Mouse (Mus musculus): Measurements from ENCODE around the gene Strn.

Strn gene

GRCm38 (mm10) chr17:78737096-78737495, at the start of gene Strn:
TSS of gene Strn (minus strand) at chr17:78737196.
- no peak for DNase-seq

GRCm38 (mm10) chr17:78778765-78779164, 41.8 kb upstream of the Strn start:
- DNase-seq = no peak

GRCm38 (mm10) chr17:78772317-78772716, 35.3 kb upstream of the Strn start:
- no peak for DNase-seq

- no peak for DNase-seq
Observed at GRCm38 (mm10) chr17:78770932-78771331, 33.9 kb upstream of the Strn start.

- no peak for DNase-seq
Observed at GRCm38 (mm10) chr17:78769341-78769740, 32.3 kb upstream of the Strn start.

- no peak for DNase-seq
Observed at GRCm38 (mm10) chr17:78768937-78769336, 31.9 kb upstream of the Strn start.

GRCm38 (mm10) chr17:78767546-78767945, 30.6 kb upstream of the Strn start:
- no peak for DNase-seq

GRCm38 (mm10) chr17:78766084-78766483, 29.1 kb upstream of the Strn start:
- DNase-seq = no peak

GRCm38 (mm10) chr17:78763272-78763671, 26.3 kb upstream of the Strn start:
- DNase-seq = no peak

- DNase-seq = no peak
Observed at GRCm38 (mm10) chr17:78752938-78753655, 16.1 kb upstream of the Strn start.

GRCm38 (mm10) chr17:78752064-78752463, 15.1 kb upstream of the Strn start:
- DNase-seq = peak in 1 of 2 experiments; percentile 23

- DNase-seq = no peak
Observed at GRCm38 (mm10) chr17:78748440-78748839, 11.4 kb upstream of the Strn start.

- DNase-seq = no peak
Observed at GRCm38 (mm10) chr17:78738416-78738815, 1.4 kb upstream of the Strn start.

- DNase-seq = no peak
Observed at GRCm38 (mm10) chr17:78737771-78738170, 775 bp upstream of the Strn start.

- DNase-seq = peak; percentile 98 to 99
Observed at GRCm38 (mm10) chr17:78736473-78736988, 465 bp downstream of the Strn start.

- peak; percentile 42 to 52 for DNase-seq
Observed at GRCm38 (mm10) chr17:78735731-78736472, 1.1 kb downstream of the Strn start.

GRCm38 (mm10) chr17:78734806-78735205, 2.2 kb downstream of the Strn start:
- DNase-seq = no peak

- peak; percentile 33 to 58 for DNase-seq
Observed at GRCm38 (mm10) chr17:78732056-78732455, 4.9 kb downstream of the Strn start.

GRCm38 (mm10) chr17:78726746-78727449, 10.1 kb downstream of the Strn start:
- no peak for DNase-seq

- no peak for DNase-seq
Observed at GRCm38 (mm10) chr17:78724461-78725055, 12.4 kb downstream of the Strn start.

GRCm38 (mm10) chr17:78721690-78722089, 15.3 kb downstream of the Strn start:
- DNase-seq = no peak

- no peak for DNase-seq
Observed at GRCm38 (mm10) chr17:78719086-78719485, 17.9 kb downstream of the Strn start.

GRCm38 (mm10) chr17:78710258-78710657, 26.7 kb downstream of the Strn start:
- no peak for DNase-seq
